Mouse (Mus musculus): Measurements from ENCODE around the gene Pde4b.

GRCm38 (mm10) chr4:102177258-102177657 lies 89.9 kb downstream of the Pde4b start:
- no peak for TF ChIP-seq CTCF (conservative IDR thresholded peaks at IDR 0.05; ENCODE audit: low read length)
- no peak for TF ChIP-seq NANOG (IDR thresholded peaks at IDR 0.05; ENCODE audit: borderline replicate concordance, low read length)
- TF ChIP-seq POU5F1 (IDR thresholded peaks at IDR 0.05; ENCODE audit: borderline replicate concordance, low read length): no peak
